ENCODE assay signal across 7 mouse cellular contexts in the genomic region with DNA sequence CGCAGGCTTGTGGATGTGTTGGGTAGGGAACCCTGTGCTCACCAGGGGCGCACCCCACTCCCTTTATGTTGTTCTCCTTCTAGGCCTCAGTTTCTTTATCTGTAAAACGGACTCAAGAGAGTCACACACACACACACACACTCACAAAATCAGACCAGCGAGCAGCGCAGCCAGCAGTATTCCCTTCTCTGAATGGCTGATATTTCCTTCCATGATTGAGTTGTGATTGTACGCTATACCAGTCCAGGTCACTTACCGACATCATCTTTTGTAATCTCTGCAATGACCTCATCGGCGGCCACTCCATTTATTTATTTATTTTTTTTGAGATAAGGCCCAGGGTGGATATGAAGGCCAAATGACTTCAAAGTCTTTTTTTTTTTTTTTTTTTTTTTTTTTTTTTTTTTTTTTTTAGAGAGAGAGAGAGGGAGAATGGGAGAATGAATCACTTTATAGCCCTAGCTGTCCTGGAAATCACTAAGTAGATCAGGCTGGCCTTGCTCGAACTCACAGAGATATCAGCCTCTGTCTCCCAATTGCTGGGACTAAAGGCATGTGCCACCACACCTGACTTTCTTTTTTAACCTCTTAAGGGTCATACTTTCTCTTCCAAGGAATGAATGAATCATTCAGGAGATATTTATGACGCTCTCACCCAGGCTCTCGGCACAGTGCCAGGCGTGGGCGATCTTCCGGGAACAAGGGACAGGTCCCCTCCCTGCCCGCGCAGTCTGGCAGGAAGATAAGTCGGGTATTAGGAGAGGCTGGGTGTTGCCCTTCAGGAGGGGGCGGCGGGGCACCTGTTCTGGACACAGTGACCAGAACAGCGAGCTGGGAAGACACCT. TPM values are rescaled to one million over a fixed set of nuclear protein-coding genes. Genes with fewer than 3 reads are reported as not detected.
DNase-seq lines count a peak whose midpoint lies in the region; ATAC-seq and TF ChIP-seq lines count a peak whose summit lies in the region.

A gene (minus strand): TSS at position 103 of the 845 bp plus-strand sequence.

- no peak for TF ChIP-seq CTCF in ES-Bruce4 (IDR thresholded peaks at IDR 0.05; ENCODE audit: low read depth, low read length)
- TF ChIP-seq CTCF in testis, adult 2 months (IDR thresholded peaks at IDR 0.05; ENCODE audit: control insufficient read depth, insufficient read depth, insufficient replicate concordance, low read depth, low read length) = no peak

- TF ChIP-seq POLR2A in ES-Bruce4 (IDR thresholded peaks at IDR 0.05; ENCODE audit: insufficient read depth, low read length) = no peak
- no peak for TF ChIP-seq POLR2A in testis, adult 2 months (IDR thresholded peaks at IDR 0.05; ENCODE audit: control insufficient read depth, low read depth, low read length)

- H3K36me3 ChIP-seq in ES-Bruce4 (ENCODE audit: control insufficient read depth, insufficient read depth, low read length, poor library complexity, severe bottlenecking) = no peaks in the 10 kb centered on the region
- H3K36me3 ChIP-seq in embryonic facial prominence, embryonic 13.5 days = no peaks in the 10 kb centered on the region
- H3K36me3 ChIP-seq in heart, embryonic 16.5 days (ENCODE audit: control insufficient read depth, insufficient read depth) = no peaks in the 10 kb centered on the region
- no peaks in the 10 kb centered on the region for H3K36me3 ChIP-seq in lung, embryonic 16.5 days (ENCODE audit: control insufficient read depth, insufficient read depth, low read length)
- H3K36me3 ChIP-seq in testis, adult 2 months (ENCODE audit: control insufficient read depth, insufficient read depth, low read length) = no peaks in the 10 kb centered on the region

- H3K4me3 ChIP-seq in ES-Bruce4 (ENCODE audit: low read depth, low read length) = peak within 1 kb of the TSS; percentile 63
- H3K4me3 ChIP-seq in embryonic facial prominence, embryonic 13.5 days = peak within 1 kb of the TSS; percentile 59
- H3K4me3 ChIP-seq in heart, embryonic 16.5 days (ENCODE audit: low read length) = peak within 1 kb of the TSS; percentile 57
- peak within 1 kb of the TSS; percentile 60 for H3K4me3 ChIP-seq in lung, embryonic 16.5 days (ENCODE audit: low read length)
- peak within 1 kb of the TSS; percentile 76 for H3K4me3 ChIP-seq in testis, adult 2 months (ENCODE audit: control insufficient read depth, low read depth, low read length)

- no peak for TF ChIP-seq EP300 in ES-Bruce4 (IDR thresholded peaks at IDR 0.05; ENCODE audit: insufficient read depth, low read depth, low read length)

- peak within 1 kb of the TSS; percentile 98 for H3K4me2 ChIP-seq in embryonic facial prominence, embryonic 13.5 days
- peak within 1 kb of the TSS; percentile 97 for H3K4me2 ChIP-seq in heart, embryonic 16.5 days (ENCODE audit: low read depth, low read length)
- H3K4me2 ChIP-seq in lung, embryonic 16.5 days (ENCODE audit: low read depth, low read length) = peak within 1 kb of the TSS; percentile 98

- H3K9me3 ChIP-seq in ES-Bruce4 (replicated peaks; ENCODE audit: control insufficient read depth, insufficient read depth, low read length, poor library complexity, severe bottlenecking) = no peaks in the 10 kb centered on the region
- no peaks in the 10 kb centered on the region for H3K9me3 ChIP-seq in embryonic facial prominence, embryonic 13.5 days
- no peaks in the 10 kb centered on the region for H3K9me3 ChIP-seq in heart, embryonic 16.5 days (replicated peaks; ENCODE audit: control insufficient read depth, low read length)
- no peaks in the 10 kb centered on the region for H3K9me3 ChIP-seq in lung, embryonic 16.5 days (ENCODE audit: control insufficient read depth, low read length)

- peak within 1 kb of the TSS; percentile 67 for H3K9ac ChIP-seq in ES-Bruce4 (ENCODE audit: low read depth, poor library complexity, severe bottlenecking)
- peak within 1 kb of the TSS; percentile 75 for H3K9ac ChIP-seq in embryonic facial prominence, embryonic 13.5 days
- H3K9ac ChIP-seq in heart, embryonic 16.5 days (ENCODE audit: low read length) = peak within 1 kb of the TSS; percentile 73
- peak within 1 kb of the TSS; percentile 68 for H3K9ac ChIP-seq in lung, embryonic 16.5 days (ENCODE audit: low read length)

- H3K27ac ChIP-seq in ES-Bruce4 (ENCODE audit: insufficient read depth, low read length) = no peak within 1 kb of the TSS
- peak within 1 kb of the TSS; percentile 51; the same call in 1 of the 2 replicates for H3K27ac ChIP-seq in embryonic facial prominence, embryonic 13.5 days
- no peak within 1 kb of the TSS for H3K27ac ChIP-seq in heart, embryonic 16.5 days (ENCODE audit: low read length)
- H3K27ac ChIP-seq in lung, embryonic 16.5 days (ENCODE audit: low read length) = no peak within 1 kb of the TSS
- no peak within 1 kb of the TSS for H3K27ac ChIP-seq in testis, adult 2 months (ENCODE audit: control insufficient read depth, insufficient read depth, low read depth, low read length)

- 32% methylated on average over 21 of the region's 21 CpGs for WGBS in embryonic facial prominence, embryonic 13.5 days
- WGBS in heart, embryonic 16.5 days = 7% methylated on average over 21 of the region's 21 CpGs
- WGBS in lung, embryonic 16.5 days = 9% methylated on average over 21 of the region's 21 CpGs

- peak; percentile 78 to 81 for DNase-seq in adrenal gland, adult 18-20 months (ENCODE audit: low spot score in 2 of 2)
- DNase-seq in layer of hippocampus, postnatal 14 days (ENCODE audit: low spot score in 2 of 2) = no peak

- ATAC-seq in embryonic facial prominence, embryonic 13.5 days (ENCODE audit: insufficient number of reproducible peaks, insufficient read depth, low FRiP score, low TSS enrichment, low read depth) = no peak
- 0 out of 2 replicates have a peak, but pooled peaks have one; percentile 11 for ATAC-seq in heart, embryonic 16.5 days (replicated peaks; ENCODE audit: extremely low read depth, insufficient read depth, low FRiP score)
- ATAC-seq in lung, embryonic 16.5 days (ENCODE audit: low read depth) = peak; percentile 31

- 0 out of 2 replicates have a peak, but pooled peaks cover 2% of the 10 kb centered on the region for H3K27me3 ChIP-seq in ES-Bruce4 (ENCODE audit: control insufficient read depth, insufficient read depth, low read length, poor library complexity, severe bottlenecking)
- peaks cover 34% of the 10 kb centered on the region for H3K27me3 ChIP-seq in embryonic facial prominence, embryonic 13.5 days
- H3K27me3 ChIP-seq in heart, embryonic 16.5 days (ENCODE audit: control insufficient read depth, insufficient read depth, low read length) = peaks cover 30% of the 10 kb centered on the region
- peaks cover 5% of the 10 kb centered on the region for H3K27me3 ChIP-seq in lung, embryonic 16.5 days (ENCODE audit: control insufficient read depth, insufficient read depth, low read depth, low read length)
- H3K27me3 ChIP-seq in testis, adult 2 months (ENCODE audit: control insufficient read depth, insufficient read depth, low read length) = no peaks in the 10 kb centered on the region

- no peaks in the 10 kb centered on the region for H3K4me1 ChIP-seq in ES-Bruce4 (ENCODE audit: control insufficient read depth, insufficient read depth, low read length)
- H3K4me1 ChIP-seq in embryonic facial prominence, embryonic 13.5 days = peaks cover 13% of the 10 kb centered on the region
- H3K4me1 ChIP-seq in heart, embryonic 16.5 days (ENCODE audit: control insufficient read depth, insufficient read depth, low read length) = peaks cover 8% of the 10 kb centered on the region
- peaks cover 8% of the 10 kb centered on the region for H3K4me1 ChIP-seq in lung, embryonic 16.5 days (replicated peaks; ENCODE audit: control insufficient read depth, insufficient read depth, low read length)
- peaks cover 15% of the 10 kb centered on the region for H3K4me1 ChIP-seq in testis, adult 2 months (ENCODE audit: control insufficient read depth, insufficient read depth, low read length)

RNA-seq across cellular contexts. Expression of the gene that starts here (rescaled TPM):
- polyA plus RNA-seq in ES-Bruce4 (2011; ENCODE audit: insufficient read depth, insufficient read length, low read depth, missing spikeins) = not detected in 2 replicates
- total RNA-seq in adrenal gland, adult 18-20 months (2021) = 10 to 100 TPM; 64.3 to 94.0 TPM
- 2.0 and 2.3 TPM in 2 replicates for polyA plus RNA-seq in embryonic facial prominence, embryonic 13.5 days (2015; fragmentation: Nextera tagmentation; extraction: Ambion mirVana)
- polyA plus RNA-seq in heart, embryonic 16.5 days (2015; fragmentation: Nextera tagmentation; extraction: Ambion mirVana) = 0.76 and 1.1 TPM in 2 replicates
- 10 to 100 TPM; 34.7 to 37.7 TPM for total RNA-seq in layer of hippocampus, postnatal 14 days (2021)
- 1.2 and 1.6 TPM in 2 replicates for polyA plus RNA-seq in lung, embryonic 16.5 days (2015; fragmentation: Nextera tagmentation; extraction: Ambion mirVana)
- 0.79 and 1.6 TPM in 2 replicates for polyA plus RNA-seq in testis, adult 2 months (2012; rRNA removed)

Comparison
In these comparisons a context has a peak if more than half of its experiments do, and no peak if none do; other contexts are left out.
1. DNase-seq: peak in adrenal gland, adult 18-20 months (2 of 2); none in layer of hippocampus, postnatal 14 days (0 of 2).
2. Peak in every context shown above with its lines, with median percentiles within 50 percentile points of each other: H3K4me3 ChIP-seq, H3K9ac ChIP-seq and H3K4me2 ChIP-seq.